Mouse (Mus musculus): ENCODE results near the gene Ankrd44.

- no peak for TF ChIP-seq CTCF (IDR thresholded peaks at IDR 0.05; ENCODE audit: low read depth, low read length)
- no peak for TF ChIP-seq POLR2A (IDR thresholded peaks at IDR 0.05; ENCODE audit: borderline replicate concordance, low read depth, low read length)
These were observed 250.7 kb downstream of the Ankrd44 start for GRCm38 (mm10) chr1:54675478-54675877.

Measured in bone marrow macrophage, adult 2 months (primary cell).